Mouse (Mus musculus): Measurements from ENCODE around the gene Mrpl10. TPM values are rescaled to one million over a fixed set of nuclear protein-coding genes. Genes with fewer than 3 reads are reported as not detected.

Mrpl10 gene
- total RNA-seq, 2 experiments from 2014 or later = 110 to 123 TPM

DNA sequence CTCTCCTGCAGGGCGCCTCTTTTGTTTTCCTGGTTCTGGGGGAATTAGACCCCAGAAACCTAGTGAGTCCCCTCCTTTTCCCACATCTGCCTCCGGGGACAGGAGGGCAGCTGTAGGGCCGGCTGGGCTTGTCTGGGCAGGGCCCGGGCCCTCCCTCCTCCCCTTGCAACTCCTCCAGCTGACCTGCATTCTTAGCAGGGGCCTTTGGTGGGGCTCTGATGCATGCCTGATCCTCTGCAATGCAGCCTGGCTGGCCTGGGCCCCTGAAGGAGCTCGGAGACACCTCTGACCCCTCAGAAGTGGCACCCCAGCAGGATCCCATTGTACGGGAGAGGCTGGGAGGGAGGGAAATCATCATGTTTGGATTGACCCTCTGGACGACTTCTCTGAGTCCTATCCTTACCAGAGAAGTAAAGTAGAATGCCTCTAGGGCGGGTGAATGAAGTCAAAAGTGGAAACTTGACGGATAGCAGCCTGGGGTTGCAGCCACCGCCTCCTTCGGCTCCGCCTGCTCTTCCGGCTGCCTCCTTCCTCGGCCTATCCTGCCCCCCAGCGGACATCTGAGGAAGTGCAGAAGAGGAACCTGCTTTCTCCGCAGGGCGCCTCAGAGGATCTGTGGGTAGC is 15.5 kb upstream of the Mrpl10 start:
- peak; percentile 67 to 77 for DNase-seq (ENCODE audit: low spot score in 2 of 2)

DNA sequence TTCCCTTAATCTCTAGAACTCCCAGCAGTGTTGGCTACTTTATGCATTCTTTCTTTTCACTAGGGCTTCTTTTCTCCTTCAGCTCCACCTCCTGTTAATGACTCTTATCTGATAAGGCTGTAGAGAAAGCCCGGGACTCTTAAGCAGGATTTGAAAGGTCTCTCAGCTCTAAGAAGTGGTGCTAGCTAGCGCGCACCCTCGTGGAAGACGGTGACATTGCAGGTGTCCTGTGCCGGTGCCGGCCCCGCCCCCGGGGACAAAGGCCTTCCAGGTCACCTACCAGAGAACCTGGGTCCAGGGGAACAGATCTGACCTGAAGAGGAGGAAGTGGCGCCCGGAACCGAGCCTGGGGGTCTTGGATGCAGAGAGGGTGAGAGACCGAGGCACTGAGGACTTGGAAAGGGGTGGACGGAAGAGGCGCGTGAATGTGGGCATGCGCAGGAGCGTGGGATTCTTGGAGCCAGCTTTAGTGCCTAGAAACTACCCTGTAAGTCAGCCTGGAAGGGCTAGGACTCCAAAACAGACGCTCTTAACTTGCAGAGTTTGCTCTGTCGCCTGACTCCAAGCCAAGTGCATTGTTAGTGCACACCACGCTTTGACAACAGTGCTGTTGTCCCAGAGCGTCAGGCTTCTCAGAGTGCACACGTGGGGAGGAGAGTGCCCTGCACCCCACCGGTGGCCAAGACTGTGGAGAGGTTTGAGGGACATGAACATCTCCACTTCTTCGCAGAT is 11.5 kb upstream of the Mrpl10 start, which contains the start of gene Scrn2:
TSS of gene Scrn2 (plus strand) at position 253 of the 732 bp plus-strand sequence.
- peak; percentile 51 to 71 for DNase-seq (ENCODE audit: low spot score in 2 of 2)

DNA sequence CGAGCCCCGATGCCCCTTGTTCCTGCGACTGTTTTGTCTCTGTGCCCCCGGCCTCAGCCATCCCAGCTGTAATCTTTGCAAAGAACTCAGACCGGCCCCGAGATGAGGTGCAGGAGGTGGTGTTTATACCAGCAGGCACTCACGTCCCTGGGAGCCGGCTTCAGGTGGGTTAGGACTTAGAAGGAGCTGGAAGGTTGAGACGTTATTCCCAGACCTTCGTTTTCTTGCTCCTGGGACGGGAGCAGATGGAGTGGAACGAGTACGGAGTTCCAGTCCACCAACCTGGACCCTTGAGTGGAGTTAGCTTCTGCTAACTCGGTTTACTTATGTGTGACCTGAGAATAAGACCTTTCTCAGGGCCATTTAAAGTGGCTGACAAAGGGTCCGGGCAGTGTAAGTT is 10.9 kb upstream of the Mrpl10 start:
- no peak for DNase-seq (ENCODE audit: low spot score in 2 of 2)

DNA sequence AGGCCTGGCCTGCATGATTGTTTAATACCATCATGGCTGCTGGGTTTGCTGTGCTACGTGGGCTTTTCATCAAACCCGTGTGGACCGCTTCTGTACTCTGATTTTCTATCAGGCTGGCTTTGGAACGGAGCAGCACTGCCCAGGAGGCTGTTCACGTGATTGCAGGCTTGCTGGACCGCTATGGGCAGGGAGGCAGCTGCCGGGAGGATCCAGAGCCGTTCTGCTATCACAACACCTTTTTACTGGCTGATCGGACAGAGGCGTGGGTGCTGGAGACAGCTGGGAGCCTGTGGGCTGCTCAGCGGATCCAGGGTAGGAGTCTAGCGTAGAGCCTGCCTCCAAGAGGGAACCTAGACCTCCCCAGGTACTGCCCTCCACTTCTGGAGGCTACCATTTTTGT is 9.4 kb upstream of the Mrpl10 start:
- DNase-seq (ENCODE audit: low spot score in 2 of 2) = no peak

DNA sequence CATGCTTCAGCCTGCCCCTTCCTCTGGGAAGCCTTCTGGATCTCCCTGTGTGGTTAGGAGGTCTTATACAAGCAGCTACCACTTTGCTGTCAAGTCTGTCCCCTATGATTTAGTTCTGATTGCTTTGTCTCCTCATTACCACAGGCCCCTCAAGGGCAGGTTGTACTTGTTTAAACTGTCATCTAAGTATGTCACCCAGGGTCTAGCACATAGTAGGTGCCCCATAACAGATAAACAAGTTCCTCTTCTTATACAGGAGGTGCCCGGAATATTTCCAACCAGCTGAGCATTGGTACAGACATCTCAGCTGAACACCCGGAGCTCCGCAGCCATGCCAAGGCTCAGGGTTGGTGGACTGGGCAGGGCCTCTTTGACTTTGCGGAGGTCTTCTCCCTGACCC is 8.9 kb upstream of the Mrpl10 start:
- no peak for DNase-seq (ENCODE audit: low spot score in 2 of 2)

DNA sequence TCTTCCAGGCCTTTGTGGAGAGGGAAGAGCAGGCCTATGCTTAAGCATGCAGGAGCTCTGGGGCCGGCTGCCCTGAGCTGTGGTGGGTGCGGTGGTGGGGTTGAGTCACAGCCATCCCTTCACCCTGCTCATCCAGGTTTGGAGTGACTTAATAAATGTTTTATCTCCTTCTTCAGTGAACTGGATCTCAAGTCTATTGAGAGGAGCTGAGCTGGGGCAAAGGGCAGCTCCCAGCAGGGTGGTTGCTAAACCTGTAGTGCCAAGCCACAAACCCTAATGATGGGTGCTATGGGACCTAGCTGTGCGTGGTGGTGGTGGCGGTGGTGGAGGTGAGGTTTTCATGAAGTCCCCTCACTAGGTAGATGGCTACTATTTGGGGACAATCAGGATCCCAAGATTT is 7.6 kb upstream of the Mrpl10 start:
- no peak for DNase-seq (ENCODE audit: low spot score in 2 of 2)

DNA sequence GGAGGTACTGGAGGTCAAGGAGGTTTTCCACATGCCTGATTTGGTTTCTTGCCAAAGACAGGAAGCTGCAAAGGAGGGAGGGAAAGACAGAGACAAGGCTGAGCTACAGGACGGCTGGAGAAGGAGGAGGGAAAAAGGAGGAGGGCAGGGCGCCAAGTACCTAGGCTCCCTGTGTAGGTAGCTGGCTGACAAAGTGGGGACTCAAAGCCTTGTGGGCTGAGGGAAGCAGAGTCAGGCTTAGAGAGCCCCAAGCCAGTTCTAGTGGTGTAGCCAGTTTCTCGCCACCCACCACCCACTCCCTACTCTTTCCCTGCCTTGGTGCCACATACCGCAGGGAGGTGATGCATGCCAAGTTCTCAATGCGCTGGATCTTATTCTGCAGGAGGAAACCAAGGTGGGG is 5.2 kb upstream of the Mrpl10 start:
- DNase-seq (ENCODE audit: low spot score in 2 of 2) = no peak

DNA sequence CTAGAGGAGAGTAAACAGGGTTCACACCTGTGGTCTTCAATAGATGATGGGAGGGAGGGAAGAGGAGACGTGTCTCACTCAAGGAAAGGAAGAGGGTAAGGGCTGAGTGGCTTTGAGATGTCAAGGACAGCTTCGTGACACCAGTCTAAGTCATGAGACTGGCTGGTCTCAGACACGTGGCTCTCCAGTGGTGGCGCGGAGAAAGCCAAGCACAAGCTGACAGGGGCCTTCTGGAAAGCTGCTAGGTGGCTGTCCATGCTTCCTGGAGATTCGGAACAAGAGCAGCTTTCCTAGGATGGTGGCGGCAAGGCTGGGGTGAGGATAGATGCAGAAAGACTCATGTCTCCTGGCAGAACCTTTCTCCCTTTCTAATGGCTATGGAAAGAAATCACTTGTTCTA is 2.5 kb upstream of the Mrpl10 start:
- DNase-seq (ENCODE audit: low spot score in 2 of 2) = no peak

DNA sequence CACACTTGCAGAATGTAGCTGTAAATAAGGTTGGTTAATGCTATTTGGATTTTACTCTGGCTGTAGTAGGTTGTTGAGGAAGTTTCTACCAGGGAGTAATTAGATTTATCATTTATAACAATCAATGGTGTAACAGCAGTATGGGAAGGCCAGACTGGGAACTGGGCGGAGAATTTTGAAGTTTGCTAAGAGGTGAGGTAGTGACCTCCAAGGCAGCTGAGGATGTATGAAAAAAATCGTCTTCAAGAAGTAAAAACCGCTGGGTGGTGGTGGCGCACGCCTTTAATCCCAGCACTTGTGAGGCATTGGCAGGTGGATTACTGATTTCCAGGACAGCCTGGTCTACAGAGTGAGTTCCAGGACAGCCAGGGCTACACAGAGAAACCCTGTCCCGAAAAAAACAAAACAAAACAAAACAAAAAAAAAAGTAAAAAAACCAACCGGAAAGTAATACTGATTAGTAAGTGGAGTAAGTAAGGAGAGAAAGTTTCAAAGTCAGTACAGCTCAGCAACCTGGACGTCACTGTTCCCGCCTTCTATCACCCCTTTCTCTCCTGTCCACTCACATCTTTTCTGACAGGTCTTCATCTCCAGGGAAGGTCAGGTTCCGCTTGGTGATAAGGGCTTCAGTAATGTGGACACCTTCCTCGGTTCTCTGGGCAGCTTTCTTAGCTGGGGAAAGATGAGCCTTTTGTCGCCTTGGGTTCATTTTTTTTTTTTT is 899 bp upstream of the Mrpl10 start:
- no peak for DNase-seq (ENCODE audit: low spot score in 2 of 2)

DNA sequence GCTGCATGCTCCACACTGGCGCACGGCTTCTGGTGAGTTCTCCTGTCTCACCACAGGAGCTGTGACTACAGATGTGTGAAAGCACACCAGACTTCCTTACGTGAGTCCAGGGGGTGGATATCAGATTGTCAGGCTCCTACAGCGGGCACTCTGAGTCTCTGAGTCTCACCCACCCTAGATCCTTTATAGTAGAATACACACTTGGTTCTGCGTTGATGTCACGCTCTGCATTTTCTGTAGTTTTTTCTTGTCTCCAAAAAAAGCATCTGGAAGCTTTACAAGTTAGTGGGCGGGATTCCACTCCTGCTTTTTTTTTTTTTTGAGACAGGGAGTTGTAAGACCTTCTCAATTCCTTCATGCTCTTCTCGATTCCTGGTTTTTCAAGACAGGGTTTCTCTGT is 3.5 kb downstream of the Mrpl10 start:
- no peak for DNase-seq (ENCODE audit: low spot score in 2 of 2)

DNA sequence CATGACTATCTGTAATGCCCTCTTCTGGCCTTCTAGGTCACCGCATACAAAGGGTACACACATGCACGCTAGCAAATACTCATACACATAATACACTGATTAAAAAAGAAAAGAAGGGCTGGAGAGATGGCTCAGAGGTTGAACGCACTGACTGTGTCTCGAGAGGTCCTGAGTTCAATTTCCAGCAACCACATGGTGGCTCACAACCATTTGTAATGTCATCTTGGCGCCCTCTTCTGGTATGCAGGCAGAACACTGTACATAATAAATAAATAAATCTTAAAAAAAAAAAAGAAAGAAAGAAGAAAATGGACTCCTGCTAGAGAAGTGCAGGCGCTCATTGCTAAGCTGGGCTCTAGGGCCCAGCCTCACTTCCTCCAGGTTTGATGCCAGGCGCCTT is 4.5 kb downstream of the Mrpl10 start:
- no peak for DNase-seq (ENCODE audit: low spot score in 2 of 2)

DNA sequence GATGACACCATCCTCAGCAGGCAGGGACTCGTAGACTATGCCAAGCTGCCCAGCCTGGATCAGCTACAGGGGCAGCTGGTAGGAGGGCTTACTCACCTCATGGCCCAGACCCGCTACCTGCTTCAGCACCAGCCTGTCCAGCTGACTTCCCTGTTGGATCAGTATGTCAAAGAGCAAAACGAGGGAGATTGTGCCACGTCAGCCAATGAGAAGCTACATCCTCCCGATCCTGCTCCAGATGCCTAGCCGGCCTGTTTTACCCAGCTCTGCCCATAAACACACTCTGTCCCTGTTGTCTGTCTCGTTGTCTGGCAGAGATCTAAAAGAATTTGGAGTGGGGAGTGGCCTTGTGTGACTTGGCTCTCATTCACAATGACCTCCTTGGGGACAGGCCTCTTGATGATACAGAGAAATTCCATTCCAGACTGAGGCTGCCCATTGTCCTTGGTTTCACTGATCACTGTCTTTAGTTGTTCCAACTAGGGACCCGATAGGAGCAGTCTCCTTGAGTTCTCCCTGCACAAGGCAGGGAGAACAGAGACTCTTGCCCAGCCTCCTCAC is 6.8 kb downstream of the Mrpl10 start:
- peak in 1 of 2 experiments; percentile 18 for DNase-seq (ENCODE audit: low spot score in 2 of 2)

DNA sequence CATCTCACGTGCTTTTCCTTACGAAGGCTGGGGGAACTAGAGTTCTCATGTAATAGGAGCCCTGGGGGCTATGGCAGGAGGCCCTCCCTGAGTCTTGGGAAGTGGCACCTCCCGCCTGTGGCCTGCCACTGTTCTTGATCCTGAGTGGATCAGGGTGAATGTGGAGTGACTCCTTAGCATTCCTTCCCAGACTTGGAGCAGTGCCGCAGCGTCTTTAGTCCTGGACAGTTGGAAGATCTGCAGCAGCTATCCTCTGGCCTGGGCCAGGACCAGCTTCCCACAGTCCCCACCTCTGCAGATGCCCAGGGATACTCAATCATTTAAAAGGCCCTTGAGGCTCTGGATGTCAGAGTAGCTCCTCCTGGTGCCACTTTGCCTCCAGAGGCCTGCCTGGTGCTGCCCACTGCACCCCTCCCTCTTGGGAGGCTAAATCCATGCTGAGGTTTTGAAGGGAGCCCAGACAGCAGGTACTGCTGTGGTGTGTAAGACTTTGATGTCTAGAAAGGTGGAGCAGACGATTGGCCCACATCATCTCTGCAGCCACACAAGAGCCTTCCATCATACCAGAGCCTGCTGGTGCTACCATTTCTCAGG is 8.2 kb downstream of the Mrpl10 start:
- DNase-seq (ENCODE audit: low spot score in 2 of 2) = no peak

DNA sequence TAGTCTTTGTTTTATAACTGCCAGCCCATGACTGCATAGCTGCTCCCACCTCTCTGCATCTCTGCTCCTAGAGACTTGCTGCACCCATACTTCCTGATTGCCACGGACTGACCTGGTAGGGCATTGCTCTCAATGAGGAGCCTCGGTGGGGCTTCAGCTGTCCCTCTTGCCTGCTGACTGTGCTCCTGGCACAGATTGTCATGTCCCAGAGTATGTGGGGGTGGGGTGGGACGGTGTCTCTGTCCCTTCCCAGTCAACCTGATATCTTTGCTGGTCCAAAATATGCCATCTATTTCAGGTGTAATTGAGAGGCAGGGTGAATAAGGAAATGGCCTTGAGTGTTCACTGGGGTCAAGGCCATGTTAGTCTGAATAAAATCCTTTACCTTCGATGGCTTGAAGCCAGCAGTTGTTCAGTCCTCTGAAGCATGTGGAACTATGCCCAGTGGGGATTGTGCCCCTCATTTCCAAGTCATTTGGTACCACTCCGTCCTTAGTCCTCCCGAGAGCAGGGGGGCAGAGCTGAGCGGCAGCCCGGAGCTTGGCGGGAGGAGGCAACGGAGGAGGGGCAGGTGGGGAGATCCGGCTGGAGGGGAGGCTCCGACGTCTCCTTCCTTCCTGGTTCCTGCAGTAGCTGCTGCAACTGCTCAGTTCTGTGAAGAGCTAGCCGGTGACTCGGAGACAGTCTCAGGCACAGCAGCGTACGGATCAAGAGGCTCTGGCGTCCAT is 9.0 kb downstream of the Mrpl10 start, which contains the start of gene Osbpl7:
TSS of gene Osbpl7 (plus strand) at position 413 of the 728 bp plus-strand sequence.
- peak; percentile 50 to 63 for DNase-seq (ENCODE audit: low spot score in 2 of 2)

DNA sequence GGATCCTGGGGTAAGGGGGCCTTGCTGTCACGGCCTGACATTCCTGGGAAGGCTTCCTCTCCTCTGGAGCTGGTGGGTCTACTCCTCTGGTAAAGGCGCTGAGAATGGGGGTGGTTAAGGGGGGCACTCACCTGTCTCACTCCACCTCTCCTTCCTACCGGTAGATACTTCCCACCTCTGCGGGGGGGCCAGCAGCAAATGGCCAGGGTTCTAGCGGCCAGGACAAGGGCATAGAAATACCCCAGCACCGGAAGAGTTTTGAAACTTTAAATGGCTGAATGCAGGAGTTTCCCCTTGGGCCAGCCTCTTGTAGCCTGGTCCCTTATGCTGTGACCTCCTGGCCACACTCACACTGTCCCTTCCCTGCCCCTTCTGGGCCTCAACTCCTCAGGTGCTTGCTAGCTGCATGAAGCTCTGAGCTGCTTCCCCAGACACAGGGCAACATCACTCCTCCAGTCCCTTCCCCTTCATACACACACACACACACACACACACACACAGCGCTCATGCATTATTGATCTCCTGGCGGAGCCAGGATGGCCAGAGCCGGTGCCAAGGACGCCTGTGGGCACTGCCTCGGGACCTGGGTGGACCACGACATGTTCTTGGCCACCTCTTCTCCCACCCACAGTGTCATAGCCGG is 9.7 kb downstream of the Mrpl10 start:
- no peak for DNase-seq (ENCODE audit: low spot score in 2 of 2)

DNA sequence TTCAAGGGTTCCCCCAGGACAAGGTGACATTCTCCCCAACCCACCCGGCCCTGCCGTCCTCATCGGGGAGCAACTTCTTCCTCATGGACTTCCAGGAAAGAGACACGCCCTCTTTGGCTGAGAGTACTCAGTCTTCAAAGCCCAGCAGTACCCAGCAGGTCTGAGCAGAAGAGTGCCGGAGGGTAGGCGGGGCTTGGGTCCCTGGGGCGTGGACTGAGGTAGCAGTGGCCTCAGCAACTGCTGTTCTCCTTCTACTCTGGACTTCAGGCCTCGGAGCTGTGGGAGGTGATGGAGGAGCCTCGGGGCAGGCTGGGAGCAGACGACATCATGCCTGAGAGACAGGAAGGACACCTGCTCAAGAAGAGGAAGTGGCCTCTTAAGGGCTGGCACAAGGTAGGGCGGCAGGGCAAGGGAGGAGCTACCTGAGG is 10.9 kb downstream of the Mrpl10 start:
- no peak for DNase-seq (ENCODE audit: low spot score in 2 of 2)

DNA sequence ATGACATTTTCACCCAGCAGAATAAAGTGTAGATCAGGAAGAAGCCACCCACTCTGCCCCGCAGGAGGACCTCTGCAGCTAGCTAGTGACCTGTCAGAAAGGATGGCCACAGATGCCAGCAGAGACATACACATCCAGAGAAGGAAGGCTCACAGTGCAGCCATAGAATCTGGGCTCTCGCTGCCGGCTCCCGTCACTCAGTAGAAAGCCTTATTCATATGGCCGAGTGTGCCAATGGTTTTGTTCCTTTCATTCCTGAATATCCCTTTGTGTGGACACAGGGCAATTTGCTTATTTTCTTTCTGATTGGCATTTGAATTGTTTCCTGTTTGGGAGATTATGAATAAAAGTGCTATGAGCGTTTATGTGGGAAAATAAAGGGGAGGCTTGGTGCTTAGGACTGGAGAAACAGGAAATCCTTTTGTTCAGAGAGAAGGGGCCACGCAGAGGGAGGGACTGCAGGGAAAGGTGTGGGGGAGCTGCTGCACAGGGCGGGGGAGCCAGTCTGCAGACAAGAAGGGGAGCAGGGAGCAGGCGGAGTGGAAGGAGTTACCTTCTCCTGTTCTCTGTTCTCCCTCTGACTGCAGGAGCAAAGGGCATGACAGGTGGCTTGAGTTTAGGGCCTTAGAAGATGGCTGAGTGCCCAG is 22.0 kb downstream of the Mrpl10 start:
- DNase-seq (ENCODE audit: low spot score in 2 of 2) = no peak

DNA sequence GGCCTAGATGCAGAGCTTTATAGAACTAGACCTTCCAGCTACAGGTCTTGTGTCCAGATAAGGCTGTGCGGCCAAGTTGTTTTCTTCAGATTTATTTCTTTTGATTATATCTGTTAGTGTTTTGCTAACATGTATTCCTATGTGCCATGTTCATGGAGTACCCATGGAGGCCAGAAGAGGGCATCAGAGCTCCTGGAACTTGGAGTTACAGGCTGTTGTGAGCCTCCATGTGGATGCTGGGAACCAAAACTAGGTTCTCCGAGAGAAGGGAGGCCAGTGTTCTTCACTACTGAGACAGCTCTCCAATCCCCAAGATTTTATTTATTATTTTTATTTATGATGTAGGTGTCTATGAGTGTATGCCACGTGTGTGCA is 22.5 kb downstream of the Mrpl10 start:
- DNase-seq (ENCODE audit: low spot score in 2 of 2) = no peak

DNA sequence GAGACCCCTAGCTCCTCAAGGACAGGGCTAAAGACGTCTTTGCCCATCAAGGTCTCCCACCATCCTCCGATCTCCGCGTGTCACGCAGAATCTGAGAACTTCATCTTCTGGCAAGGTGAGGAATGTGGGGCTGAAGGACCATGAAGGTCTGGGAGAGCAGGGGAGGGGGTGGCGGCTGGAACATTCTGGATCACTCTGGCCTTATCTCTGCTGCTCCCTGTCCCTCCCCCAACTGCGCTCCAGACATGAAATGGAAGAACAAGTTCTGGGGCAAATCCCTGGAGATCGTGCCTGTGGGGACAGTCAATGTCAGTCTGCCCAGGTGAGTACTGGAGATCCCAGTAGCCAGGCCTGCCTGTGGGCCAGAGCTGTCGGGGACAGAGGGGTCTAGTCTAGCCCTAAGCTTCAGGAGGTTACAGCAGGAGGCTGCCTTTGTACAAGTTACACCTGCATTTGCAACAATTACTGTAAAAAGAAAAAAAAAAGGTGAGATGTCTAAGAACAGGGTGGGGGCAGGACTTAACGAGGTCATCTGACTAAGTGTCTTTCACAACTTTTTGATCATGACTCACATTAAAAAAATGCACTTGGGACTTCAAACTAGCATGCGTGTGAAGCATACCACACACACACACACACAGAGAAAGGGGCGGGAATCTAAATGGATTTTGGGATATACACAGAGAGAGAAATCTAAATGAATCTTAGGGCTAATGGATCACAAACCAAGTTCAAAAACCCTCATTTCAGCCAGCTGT is 24.4 kb downstream of the Mrpl10 start:
- no peak for DNase-seq (ENCODE audit: low spot score in 2 of 2)

Measured in adrenal gland, postnatal 4 days (tissue).